Mouse (Mus musculus): ENCODE measurements around the gene Ibsp. TPM values are rescaled to one million over a fixed set of nuclear protein-coding genes. Genes with fewer than 3 reads are reported as not detected.

Ibsp gene
- total and polyA plus RNA-seq, 2 experiments from 2014 or later, result not detected

- WGBS, result 71% methylated on average over 14 of the region's 14 CpGs
- no peaks in the 10 kb centered on the region for H3K9me3 ChIP-seq (replicated peaks; ENCODE audit: control insufficient read depth, low read length)
Observed at GRCm38 (mm10) chr5:104334516-104334915, 35.5 kb downstream of the Ibsp start.

GRCm38 (mm10) chr5:104335962-104336361, 37.0 kb downstream of the Ibsp start:
- H3K27ac ChIP-seq (ENCODE audit: low read depth), result no peak overlapping the region
- no peaks in the 10 kb centered on the region for H3K9me3 ChIP-seq (replicated peaks; ENCODE audit: control insufficient read depth, low read length)
- no peak for DNase-seq (ENCODE audit: low spot score)
- H3K4me1 ChIP-seq (ENCODE audit: control insufficient read depth, insufficient read depth), result no peaks in the 10 kb centered on the region
- H3K4me3 ChIP-seq (ENCODE audit: low read depth, low read length), result no peak overlapping the region
- no peak for TF ChIP-seq CTCF (IDR thresholded peaks at IDR 0.05; ENCODE audit: low read depth)
- TF ChIP-seq EP300 (IDR thresholded peaks at IDR 0.05; ENCODE audit: low read depth), result no peak
- H3K4me2 ChIP-seq (ENCODE audit: low read depth, low read length), result no peak overlapping the region
- no peaks in the 10 kb centered on the region for H3K36me3 ChIP-seq (replicated peaks; ENCODE audit: control insufficient read depth, insufficient read depth, low read length)
- H3K27me3 ChIP-seq (ENCODE audit: control insufficient read depth, insufficient read depth, low read length), result no peaks in the 10 kb centered on the region
- no peak for ATAC-seq (ENCODE audit: insufficient read depth, low read depth)
- 71% methylated on average over 5 of the region's 5 CpGs for WGBS
- no peak overlapping the region for H3K9ac ChIP-seq (replicated peaks; ENCODE audit: low read depth, low read length)

More at GRCm38 (mm10) chr5:104334516-104334915, 35.5 kb downstream of the Ibsp start:
- DNase-seq (ENCODE audit: low spot score), result no peak
- no peaks in the 10 kb centered on the region for H3K4me1 ChIP-seq (ENCODE audit: control insufficient read depth, insufficient read depth)
- no peak for ATAC-seq (ENCODE audit: insufficient read depth, low read depth)
- no peak overlapping the region for H3K4me2 ChIP-seq (ENCODE audit: low read depth, low read length)
- no peaks in the 10 kb centered on the region for H3K36me3 ChIP-seq (replicated peaks; ENCODE audit: control insufficient read depth, insufficient read depth, low read length)
- no peak overlapping the region for H3K9ac ChIP-seq (replicated peaks; ENCODE audit: low read depth, low read length)
- no peak overlapping the region for H3K27ac ChIP-seq (ENCODE audit: low read depth)
- TF ChIP-seq CTCF (IDR thresholded peaks at IDR 0.05; ENCODE audit: low read depth) (no peak), EP300 (IDR thresholded peaks at IDR 0.05; ENCODE audit: low read depth) (no peak)
- H3K4me3 ChIP-seq (ENCODE audit: low read depth, low read length), result no peak overlapping the region
- no peaks in the 10 kb centered on the region for H3K27me3 ChIP-seq (ENCODE audit: control insufficient read depth, insufficient read depth, low read length)

GRCm38 (mm10) chr5:104337491-104337890, 38.5 kb downstream of the Ibsp start:
- Histone ChIP-seq H3K9ac (replicated peaks; ENCODE audit: low read depth, low read length) (no peak overlapping the region), H3K36me3 (replicated peaks; ENCODE audit: control insufficient read depth, insufficient read depth, low read length) (no peaks in the 10 kb centered on the region), H3K27ac (ENCODE audit: low read depth) (no peak overlapping the region), H3K4me3 (ENCODE audit: low read depth, low read length) (no peak overlapping the region), H3K4me1 (ENCODE audit: control insufficient read depth, insufficient read depth) (no peaks in the 10 kb centered on the region), H3K9me3 (replicated peaks; ENCODE audit: control insufficient read depth, low read length) (no peaks in the 10 kb centered on the region), H3K27me3 (ENCODE audit: control insufficient read depth, insufficient read depth, low read length) (no peaks in the 10 kb centered on the region), H3K4me2 (ENCODE audit: low read depth, low read length) (no peak overlapping the region)
- no peak for DNase-seq (ENCODE audit: low spot score)
- 76% methylated on average over 4 of the region's 4 CpGs for WGBS
- no peak for ATAC-seq (ENCODE audit: insufficient read depth, low read depth)
- TF ChIP-seq EP300 (IDR thresholded peaks at IDR 0.05; ENCODE audit: low read depth) (no peak), CTCF (IDR thresholded peaks at IDR 0.05; ENCODE audit: low read depth) (no peak)

GRCm38 (mm10) chr5:104339009-104339408, 40.0 kb downstream of the Ibsp start:
- no peak overlapping the region for H3K4me3 ChIP-seq (ENCODE audit: low read depth, low read length)
- TF ChIP-seq EP300 (IDR thresholded peaks at IDR 0.05; ENCODE audit: low read depth) (no peak), CTCF (IDR thresholded peaks at IDR 0.05; ENCODE audit: low read depth) (no peak)
- H3K27ac ChIP-seq (ENCODE audit: low read depth), result no peak overlapping the region
- no peak for DNase-seq (ENCODE audit: low spot score)
- H3K36me3 ChIP-seq (replicated peaks; ENCODE audit: control insufficient read depth, insufficient read depth, low read length), result no peaks in the 10 kb centered on the region
- no peak for ATAC-seq (ENCODE audit: insufficient read depth, low read depth)
- H3K9me3 ChIP-seq (replicated peaks; ENCODE audit: control insufficient read depth, low read length), result no peaks in the 10 kb centered on the region
- no peak overlapping the region for H3K9ac ChIP-seq (replicated peaks; ENCODE audit: low read depth, low read length)
- H3K4me1 ChIP-seq (ENCODE audit: control insufficient read depth, insufficient read depth), result no peaks in the 10 kb centered on the region
- no peak overlapping the region for H3K4me2 ChIP-seq (ENCODE audit: low read depth, low read length)
- 69% methylated on average over 5 of the region's 5 CpGs for WGBS
- H3K27me3 ChIP-seq (ENCODE audit: control insufficient read depth, insufficient read depth, low read length), result no peaks in the 10 kb centered on the region

- Histone ChIP-seq H3K9ac (replicated peaks; ENCODE audit: low read depth, low read length) (no peak overlapping the region), H3K4me3 (ENCODE audit: low read depth, low read length) (no peak overlapping the region), H3K4me1 (ENCODE audit: control insufficient read depth, insufficient read depth) (no peaks in the 10 kb centered on the region), H3K36me3 (replicated peaks; ENCODE audit: control insufficient read depth, insufficient read depth, low read length) (no peaks in the 10 kb centered on the region), H3K4me2 (ENCODE audit: low read depth, low read length) (0 out of 2 replicates have a peak overlapping the region, but pooled peaks have one; percentile 10), H3K9me3 (replicated peaks; ENCODE audit: control insufficient read depth, low read length) (no peaks in the 10 kb centered on the region), H3K27ac (ENCODE audit: low read depth) (no peak overlapping the region), H3K27me3 (ENCODE audit: control insufficient read depth, insufficient read depth, low read length) (no peaks in the 10 kb centered on the region)
- 23% methylated on average over 14 of the region's 14 CpGs for WGBS
- TF ChIP-seq EP300 (IDR thresholded peaks at IDR 0.05; ENCODE audit: low read depth) (no peak), CTCF (IDR thresholded peaks at IDR 0.05; ENCODE audit: low read depth) (peak; percentile 78)
- DNase-seq (ENCODE audit: low spot score) (peak; percentile 38), ATAC-seq (ENCODE audit: insufficient read depth, low read depth) (peak; percentile 41; the same call in 1 of the 2 replicates)
Observed at GRCm38 (mm10) chr5:104339706-104340512, 40.9 kb downstream of the Ibsp start.

- Histone ChIP-seq H3K4me3 (ENCODE audit: low read depth, low read length) (no peak overlapping the region), H3K27ac (ENCODE audit: low read depth) (no peak overlapping the region), H3K27me3 (ENCODE audit: control insufficient read depth, insufficient read depth, low read length) (no peaks in the 10 kb centered on the region), H3K36me3 (replicated peaks; ENCODE audit: control insufficient read depth, insufficient read depth, low read length) (no peaks in the 10 kb centered on the region), H3K4me2 (ENCODE audit: low read depth, low read length) (no peak overlapping the region), H3K9ac (replicated peaks; ENCODE audit: low read depth, low read length) (no peak overlapping the region), H3K9me3 (replicated peaks; ENCODE audit: control insufficient read depth, low read length) (no peaks in the 10 kb centered on the region), H3K4me1 (ENCODE audit: control insufficient read depth, insufficient read depth) (no peaks in the 10 kb centered on the region)
- TF ChIP-seq EP300 (IDR thresholded peaks at IDR 0.05; ENCODE audit: low read depth) (no peak), CTCF (IDR thresholded peaks at IDR 0.05; ENCODE audit: low read depth) (no peak)
- WGBS, result 59% methylated on average over 2 of the region's 4 CpGs
- no peak for DNase-seq (ENCODE audit: low spot score)
- no peak for ATAC-seq (ENCODE audit: insufficient read depth, low read depth)
Observed at GRCm38 (mm10) chr5:104340513-104340829, 41.5 kb downstream of the Ibsp start.

All from heart, postnatal 0 days (tissue).